Mouse (Mus musculus) bone marrow macrophage, adult 2 months (primary cell): ENCODE data around the gene Slc22a16.

Source experiments
- CTCF ChIP-seq: IDR thresholded peaks from 2 replicates; pipeline ENCODE4 v1.5.1; 2012; ENCODE audit warnings: low read depth, mild to moderate bottlenecking, low read length, moderate library complexity
- POLR2A ChIP-seq: IDR thresholded peaks from 2 replicates; pipeline ENCODE4 v1.6.1; 2012; ENCODE audit warnings: mild to moderate bottlenecking, low read depth, low read length, borderline replicate concordance

- TF ChIP-seq CTCF (no peak), POLR2A (no peak)
These were observed 48.6 kb upstream of the Slc22a16 start for GRCm38 (mm10) chr10:40521579-40521978.
